ENCODE assay signal across 24 mouse cellular contexts in the genomic region with DNA sequence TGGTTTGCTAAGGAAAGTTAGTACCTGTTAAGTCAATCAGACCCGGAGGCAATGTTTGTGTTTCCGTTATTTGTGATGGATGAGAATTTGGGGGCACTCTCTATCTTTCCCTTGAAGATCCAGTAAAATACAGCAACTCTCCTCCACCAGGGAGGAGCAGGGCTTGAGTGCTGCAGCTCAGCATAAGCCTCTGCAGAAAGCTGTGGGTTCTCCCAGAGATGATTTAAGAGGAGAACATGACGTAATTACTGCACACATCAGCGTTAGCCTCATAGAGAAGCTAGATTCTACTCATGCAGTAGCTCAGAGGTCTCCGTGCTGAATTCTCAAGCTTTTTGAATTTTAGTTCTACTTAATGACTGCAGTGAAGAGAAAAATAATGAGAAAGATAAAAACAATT.
"Had no signal": no experiment of that assay in that cellular context is flagged by ENCODE, and none has a peak within 500 bp of the region (broad histone marks: within the 10 kb centered on the region; RNA-seq: fewer than 3 reads in every experiment).

No protein-coding gene starts in this region.

- H3K9ac ChIP-seq: forebrain, postnatal 0 days; heart, embryonic 13.5 days; heart, embryonic 15.5 days; hindbrain, embryonic 14.5 days; kidney, embryonic 15.5 days; limb, embryonic 13.5 days; limb, embryonic 15.5 days had no signal

- H3K27me3 ChIP-seq: heart, embryonic 13.5 days; heart, embryonic 15.5 days; kidney, embryonic 15.5 days; limb, embryonic 13.5 days; limb, embryonic 15.5 days had no signal

- H3K27ac ChIP-seq: heart, embryonic 13.5 days; heart, embryonic 15.5 days; hindbrain, embryonic 14.5 days; hindbrain, postnatal 0 days; kidney, embryonic 15.5 days; kidney, postnatal 0 days; limb, embryonic 13.5 days; limb, embryonic 15.5 days had no signal

- DNase-seq: forebrain, postnatal 0 days; gastrocnemius, postnatal 14 days; gastrocnemius, postnatal 36 days; heart, adult 18-20 months; heart, postnatal 14 days; heart, postnatal 36 days; kidney, adult 11 months; kidney, adult 2 months; kidney, adult 9 months; kidney, postnatal 14 days; kidney, postnatal 36 days; layer of hippocampus, adult 9-11 months; layer of hippocampus, postnatal 36 days; left cerebral cortex, postnatal 4 days had no signal

- H3K4me2 ChIP-seq: heart, embryonic 11.5 days; heart, embryonic 13.5 days; heart, embryonic 15.5 days; hindbrain, embryonic 14.5 days; kidney, embryonic 15.5 days; limb, embryonic 13.5 days; limb, embryonic 15.5 days had no signal

- H3K9me3 ChIP-seq: heart, embryonic 13.5 days; heart, embryonic 15.5 days; kidney, embryonic 15.5 days; limb, embryonic 13.5 days; limb, embryonic 15.5 days had no signal

- ATAC-seq: forebrain, postnatal 0 days; hindbrain, postnatal 0 days; intestine, embryonic 16.5 days had no signal

- H3K4me3 ChIP-seq: heart, embryonic 13.5 days; heart, embryonic 15.5 days; kidney, embryonic 15.5 days; limb, embryonic 13.5 days; limb, embryonic 15.5 days had no signal

- H3K36me3 ChIP-seq: heart, embryonic 13.5 days; heart, embryonic 15.5 days; kidney, embryonic 15.5 days; limb, embryonic 13.5 days; limb, embryonic 15.5 days had no signal

- H3K4me1 ChIP-seq: limb, embryonic 13.5 days; limb, embryonic 15.5 days had no signal
